Mouse (Mus musculus) erythroblast, adult 5-6 weeks (primary cell): ENCODE measurements around the gene Crmp1. TPM values are rescaled to one million over a fixed set of nuclear protein-coding genes. Genes with fewer than 3 reads are reported as not detected.

ENCODE experiments used
- ATAC-seq: replicated peaks from 2 replicates; pipeline ENCODE4 v1.8.0; 2016; ENCODE audit warnings: moderate number of reproducible peaks, mild to moderate bottlenecking, moderate TSS enrichment, inconsistent platforms; ENCODE audit not compliant: poor library complexity, low FRiP score, severe bottlenecking
- total RNA-seq, 2 experiments: library from RNA; stranded (forward) in 1 of 2; stranded (reverse) in 1 of 2; fragments of 150-400 nt in 1 of 2; fragments of 200-764, 138-1000 nt in 1 of 2; gene quantifications; 2 replicates each; pipeline versions ENCODE4 v1.2.3 to v1.2.4; 2015 to 2017; ENCODE audit warnings: low replicate concordance in 2 of 2

Crmp1 gene
- total RNA-seq, 2 experiments from 2014 or later: not detected

DNA sequence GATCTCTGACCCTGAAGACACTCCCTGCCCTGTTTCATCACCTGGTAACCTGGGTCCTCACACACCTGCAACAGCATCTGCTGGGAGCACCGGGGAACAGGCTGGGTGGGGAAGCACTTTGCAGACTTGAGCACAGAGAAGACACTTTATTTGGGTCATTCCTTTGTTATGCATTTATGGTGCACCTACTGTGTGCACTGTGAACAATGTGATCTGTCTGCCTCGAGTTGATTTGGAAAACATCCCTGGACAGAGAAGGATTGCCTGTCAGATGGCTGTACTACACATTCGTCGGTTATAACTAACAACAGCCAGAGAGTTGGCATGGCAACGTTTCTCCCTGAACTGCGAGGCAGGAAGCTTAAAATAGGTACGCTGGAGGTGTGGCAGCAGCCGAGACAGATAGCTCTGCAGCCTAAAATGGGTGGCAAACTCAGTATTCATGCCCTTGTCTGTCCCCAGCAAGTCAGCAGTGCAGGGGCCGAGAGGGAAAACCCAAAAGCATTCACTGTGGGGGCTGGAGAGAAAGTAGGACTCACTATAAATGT lies 8.7 kb upstream of the Crmp1 start:
- ATAC-seq: no peak

DNA sequence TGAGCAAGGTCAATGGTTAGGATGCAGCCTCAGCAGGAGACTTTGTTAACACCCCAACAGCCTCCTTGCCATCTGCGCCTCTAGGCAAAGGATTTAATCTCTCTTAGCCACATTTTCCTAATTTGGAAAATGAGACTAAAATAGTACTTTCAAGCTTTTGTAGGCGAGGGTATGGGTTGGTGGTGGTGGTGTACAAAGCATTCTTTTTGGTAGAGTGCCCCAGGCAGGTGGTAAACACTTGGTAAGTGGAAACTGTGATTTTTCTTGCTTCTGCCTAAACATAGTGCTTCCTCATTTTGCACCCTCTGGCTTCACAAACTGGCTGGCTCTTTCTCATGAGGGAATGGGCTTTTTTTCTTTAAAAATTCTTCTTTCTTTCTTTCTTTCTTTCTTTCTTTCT lies 3.1 kb upstream of the Crmp1 start:
- ATAC-seq: no peak

DNA sequence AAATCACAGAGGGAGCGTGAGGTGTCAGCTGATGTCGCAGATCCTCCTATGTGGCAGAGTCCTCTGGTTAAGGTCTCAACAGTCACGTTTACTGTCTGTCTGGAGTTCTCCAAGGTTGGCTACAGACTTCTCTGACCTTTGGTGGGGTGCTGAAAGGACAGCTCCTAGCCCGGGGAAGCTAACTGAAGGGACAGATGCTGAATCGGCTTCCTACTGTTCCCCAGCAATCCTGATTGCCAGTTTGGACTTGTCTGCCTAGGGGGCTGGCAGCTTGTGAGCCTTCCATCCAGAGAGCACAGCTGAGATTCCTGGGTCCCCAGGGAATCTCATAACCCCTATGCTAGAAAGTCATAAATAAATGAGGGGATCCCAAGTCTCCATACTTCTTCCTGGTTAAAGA lies 1.2 kb upstream of the Crmp1 start:
- no peak for ATAC-seq

DNA sequence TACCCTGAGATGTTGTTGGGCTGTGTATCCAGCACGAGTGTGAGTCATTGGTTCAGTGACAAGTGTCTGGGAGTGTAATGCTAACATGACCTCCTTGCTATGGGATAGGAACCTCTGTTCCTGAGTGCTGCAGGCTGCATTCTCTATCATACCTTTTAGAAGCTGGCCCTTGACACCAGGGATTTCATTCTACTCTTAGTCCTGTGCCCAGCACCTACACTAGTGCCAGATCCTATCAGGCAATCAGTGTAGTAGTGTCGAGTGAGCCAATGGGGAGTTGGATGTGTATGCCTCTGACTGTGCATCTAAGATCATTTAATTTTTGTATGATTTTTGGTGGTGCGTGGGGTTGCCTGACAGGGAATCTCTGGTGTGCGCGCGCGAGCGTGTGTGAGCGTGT lies 516 bp upstream of the Crmp1 start:
- ATAC-seq: no peak

DNA sequence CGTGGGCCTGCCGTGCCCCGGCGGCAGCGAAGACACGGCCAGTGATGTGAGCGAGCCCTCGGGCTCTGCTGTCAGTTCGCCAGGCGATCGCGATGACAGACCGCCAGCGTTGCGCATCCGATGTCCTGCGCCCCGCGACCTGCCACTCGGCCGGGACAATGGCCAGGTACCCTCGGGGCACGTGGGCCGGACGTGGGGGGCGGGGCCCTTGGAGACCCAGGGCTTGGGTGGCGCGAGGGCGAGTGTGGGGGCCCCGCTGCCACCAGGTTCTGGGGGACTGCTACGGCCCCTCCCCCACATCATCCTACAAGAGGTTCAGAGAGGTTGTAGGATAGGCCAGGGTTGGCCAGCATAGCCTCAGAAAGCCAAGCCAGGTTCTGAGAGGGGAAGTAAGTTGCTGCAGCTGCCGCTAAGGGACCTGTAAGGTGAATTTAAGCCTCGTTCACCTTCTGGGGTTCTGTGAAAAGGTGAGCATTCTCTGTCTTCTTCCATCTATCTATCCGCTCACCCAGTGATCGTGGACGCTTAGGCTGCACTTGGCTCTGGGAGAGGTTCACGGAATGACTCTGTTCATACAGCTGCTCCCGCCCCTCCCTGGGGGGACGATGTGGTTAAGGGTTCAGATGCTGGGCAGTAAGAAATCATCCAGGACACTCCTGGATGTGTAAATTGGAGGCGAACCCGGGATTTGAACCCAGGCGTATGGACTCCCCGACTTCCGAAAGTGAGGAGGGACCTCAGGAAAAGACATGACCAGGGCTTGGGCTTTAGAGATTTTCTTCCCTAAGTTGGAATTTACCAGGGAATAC lies 824 bp downstream of the Crmp1 start:
- ATAC-seq: no peak

DNA sequence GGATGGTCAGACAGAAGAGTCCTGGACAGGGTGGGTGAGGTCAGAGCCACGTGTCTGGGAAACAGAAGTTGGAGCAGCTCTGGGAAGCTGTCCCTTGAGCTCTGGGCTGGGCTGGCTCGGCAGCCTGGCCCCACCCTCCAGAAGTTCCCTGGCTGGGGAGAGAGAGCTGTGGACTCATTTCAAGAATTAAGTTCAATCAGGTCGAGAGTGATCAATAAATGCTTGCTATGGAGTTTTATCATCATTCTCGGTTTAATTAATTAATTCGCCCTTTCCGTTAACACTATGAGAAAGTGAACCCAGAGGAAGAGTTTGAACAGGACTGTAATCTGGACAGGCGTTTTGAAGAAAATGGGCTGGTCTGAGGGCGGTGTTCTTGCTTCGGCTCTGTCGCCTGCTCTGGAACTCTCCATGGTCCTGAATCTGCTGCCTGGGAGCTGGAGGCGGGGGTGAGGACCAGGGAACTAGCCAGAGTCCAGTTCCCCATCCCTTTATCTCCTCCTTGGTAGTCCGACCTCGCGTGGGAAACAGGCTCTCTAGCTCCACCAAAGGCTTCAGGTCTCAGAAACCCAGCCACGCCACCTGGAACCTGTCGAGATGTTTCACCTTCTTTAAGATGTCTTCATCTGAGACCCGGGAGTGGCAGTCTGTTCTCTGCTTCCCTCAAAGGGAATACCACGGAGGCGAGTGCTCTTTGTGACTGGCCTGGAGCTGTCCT lies 1.6 kb downstream of the Crmp1 start:
- no peak for ATAC-seq

DNA sequence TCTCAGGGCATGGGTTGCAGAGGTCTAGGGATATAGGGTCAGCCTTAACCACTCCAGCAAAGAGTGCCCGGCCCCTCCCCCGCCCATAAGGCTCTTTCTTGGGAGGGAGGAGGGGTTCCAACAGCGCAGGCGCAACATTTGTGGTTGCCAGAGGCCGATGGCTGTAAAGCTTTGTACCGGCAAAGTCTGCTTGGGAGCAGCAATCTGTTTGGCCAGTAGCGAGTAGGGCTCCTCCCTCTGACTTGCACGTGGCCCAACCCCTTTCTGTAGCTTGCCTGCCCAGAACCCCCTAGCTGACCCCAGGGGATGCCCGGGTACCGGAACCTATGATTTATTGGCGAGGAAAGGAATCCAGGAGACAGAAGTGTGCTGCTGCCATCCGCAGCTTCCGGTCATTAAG lies 2.4 kb downstream of the Crmp1 start:
- ATAC-seq: no peak

DNA sequence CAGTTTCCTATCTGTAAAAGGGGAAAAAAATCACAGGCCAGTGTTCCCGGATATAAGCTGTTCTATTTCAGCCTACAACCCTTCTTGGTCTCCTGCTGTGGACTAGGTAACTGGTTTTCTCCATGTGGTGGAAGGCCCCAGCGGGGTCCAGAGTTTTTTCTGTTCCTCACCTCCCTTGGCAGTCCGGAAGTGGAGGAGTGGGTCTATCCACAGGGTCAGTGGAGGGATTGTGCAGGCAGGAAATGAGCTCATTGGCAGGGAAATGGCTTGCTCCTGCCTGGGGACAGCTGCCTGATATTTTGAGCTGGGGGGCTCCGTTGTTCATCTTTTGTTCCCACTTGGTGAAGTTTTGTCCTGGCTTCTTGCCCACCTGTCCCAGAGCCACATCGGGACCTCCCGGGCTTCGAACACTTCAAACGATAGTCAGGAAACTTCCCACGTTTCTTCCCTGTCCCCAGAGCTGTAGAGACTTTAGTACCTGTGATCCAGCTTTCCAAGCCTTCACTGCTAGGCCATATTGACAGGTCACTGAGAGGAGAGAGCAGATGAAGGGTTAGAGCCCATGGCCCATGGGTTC lies 3.0 kb downstream of the Crmp1 start:
- ATAC-seq: no peak

DNA sequence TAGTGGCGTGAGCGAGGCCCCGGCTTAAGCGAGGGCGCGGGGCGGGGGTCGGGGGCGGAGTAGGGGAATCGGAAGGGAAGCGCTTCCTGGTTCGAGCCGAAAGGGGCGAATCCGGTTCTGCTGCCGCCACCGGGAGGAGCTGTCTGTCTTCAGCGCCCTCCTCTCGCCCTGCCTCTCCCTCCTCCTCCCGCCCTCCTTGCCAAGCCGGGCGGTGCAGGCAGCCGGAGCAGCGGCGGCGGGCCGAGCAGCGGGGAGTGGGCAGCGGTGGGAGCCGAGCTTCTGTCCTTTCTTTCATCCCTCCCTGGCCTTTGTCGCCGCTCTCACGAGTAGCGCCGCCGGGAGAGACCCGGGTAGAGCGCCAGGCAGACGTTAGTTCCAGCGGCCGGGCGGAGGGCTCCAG lies 3.9 kb downstream of the Crmp1 start:
- no peak for ATAC-seq

DNA sequence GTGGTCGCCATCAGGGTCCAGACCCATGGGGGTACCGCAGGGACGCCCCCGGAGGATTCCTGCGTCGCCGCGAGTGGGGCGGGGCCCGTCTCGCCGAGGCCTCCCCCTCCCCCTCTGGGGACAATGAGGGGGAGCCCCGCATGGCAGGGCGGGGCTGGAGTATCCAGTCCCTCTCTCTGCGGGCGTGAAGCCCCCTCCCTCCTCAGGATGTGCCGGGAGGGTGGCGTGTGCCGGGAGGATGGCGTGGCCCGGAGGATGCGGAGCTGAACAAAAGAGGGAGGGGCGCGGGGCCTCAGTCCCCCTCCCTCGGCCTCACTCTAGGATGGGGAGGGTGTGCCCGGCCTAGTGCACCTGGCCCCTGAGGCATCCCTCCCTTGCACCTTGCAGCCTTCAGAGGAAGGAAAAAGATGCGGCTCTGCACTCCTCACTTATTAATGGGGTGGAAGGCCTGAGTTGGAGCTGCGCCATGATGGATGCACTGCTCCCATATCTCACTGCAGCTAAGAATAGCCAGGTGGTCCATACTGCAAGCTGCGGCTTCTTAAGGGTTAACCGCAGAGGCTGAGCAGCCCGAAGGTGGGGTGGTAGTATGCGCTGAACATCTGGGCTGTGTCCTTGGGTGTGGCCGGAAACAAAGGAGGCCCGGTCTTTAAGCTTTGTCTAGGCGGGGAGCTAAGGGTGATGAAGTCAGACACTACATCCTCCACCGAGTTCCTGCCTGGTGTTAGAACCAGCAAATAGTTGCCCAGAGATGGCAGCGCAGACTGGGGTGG lies 4.6 kb downstream of the Crmp1 start:
- ATAC-seq: no peak

DNA sequence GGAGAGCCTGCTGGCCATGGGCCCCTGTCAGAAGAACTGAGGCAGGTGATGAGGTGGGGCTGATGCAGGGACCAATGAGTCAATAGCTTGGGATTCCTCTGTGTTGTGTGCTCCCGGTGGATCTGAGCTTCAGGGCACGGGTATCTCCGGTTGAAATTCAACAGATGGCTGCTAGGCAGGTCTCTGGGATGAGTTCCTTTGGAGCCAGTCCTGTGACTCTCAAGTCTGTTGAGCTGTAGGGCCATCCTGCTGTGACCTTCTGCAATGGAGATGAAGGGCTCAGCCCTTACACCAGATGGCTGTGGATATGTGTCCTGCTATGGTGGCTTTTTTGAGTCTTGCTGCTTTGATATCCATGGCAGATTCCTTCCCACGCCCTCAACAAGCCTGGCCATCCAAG lies 5.7 kb downstream of the Crmp1 start:
- no peak for ATAC-seq

DNA sequence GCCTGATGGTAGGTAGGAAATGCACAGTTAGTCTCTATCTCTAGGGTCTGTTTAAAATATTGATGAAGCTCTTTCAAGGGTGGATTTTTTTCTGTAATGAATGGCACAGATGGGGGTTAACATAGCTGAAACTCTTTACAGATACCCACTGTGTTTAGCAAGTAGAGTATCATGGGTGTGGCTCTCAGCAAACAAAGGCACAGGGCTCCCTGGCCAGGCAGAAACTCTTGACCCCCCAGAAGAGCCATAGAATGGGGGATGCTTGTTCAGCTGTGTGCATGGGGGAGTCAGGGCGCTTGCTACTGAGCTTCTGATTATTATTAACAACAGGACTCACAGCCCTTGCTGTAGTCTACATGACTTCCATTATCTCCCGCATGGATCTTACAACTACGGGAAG lies 7.1 kb downstream of the Crmp1 start:
- no peak for ATAC-seq

DNA sequence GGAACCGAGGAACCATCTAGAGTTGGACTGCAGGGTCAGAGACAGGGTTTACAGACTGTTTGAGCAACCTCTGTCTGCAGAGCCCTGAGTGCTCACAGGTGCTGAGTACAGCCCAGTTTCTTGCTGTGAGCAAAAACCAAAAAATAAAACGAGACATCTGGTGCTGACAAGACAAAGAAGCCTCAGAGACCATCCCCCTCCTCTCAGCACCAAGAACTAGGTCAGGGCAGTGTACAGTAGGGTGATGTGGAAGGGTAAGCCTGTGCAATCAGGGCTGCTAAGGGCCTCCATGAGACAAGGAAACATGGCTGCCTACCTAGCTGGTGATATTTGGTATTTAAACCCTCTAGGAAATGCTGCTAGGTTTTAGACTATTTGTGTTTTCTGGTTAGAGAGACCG lies 9.9 kb downstream of the Crmp1 start:
- no peak for ATAC-seq

DNA sequence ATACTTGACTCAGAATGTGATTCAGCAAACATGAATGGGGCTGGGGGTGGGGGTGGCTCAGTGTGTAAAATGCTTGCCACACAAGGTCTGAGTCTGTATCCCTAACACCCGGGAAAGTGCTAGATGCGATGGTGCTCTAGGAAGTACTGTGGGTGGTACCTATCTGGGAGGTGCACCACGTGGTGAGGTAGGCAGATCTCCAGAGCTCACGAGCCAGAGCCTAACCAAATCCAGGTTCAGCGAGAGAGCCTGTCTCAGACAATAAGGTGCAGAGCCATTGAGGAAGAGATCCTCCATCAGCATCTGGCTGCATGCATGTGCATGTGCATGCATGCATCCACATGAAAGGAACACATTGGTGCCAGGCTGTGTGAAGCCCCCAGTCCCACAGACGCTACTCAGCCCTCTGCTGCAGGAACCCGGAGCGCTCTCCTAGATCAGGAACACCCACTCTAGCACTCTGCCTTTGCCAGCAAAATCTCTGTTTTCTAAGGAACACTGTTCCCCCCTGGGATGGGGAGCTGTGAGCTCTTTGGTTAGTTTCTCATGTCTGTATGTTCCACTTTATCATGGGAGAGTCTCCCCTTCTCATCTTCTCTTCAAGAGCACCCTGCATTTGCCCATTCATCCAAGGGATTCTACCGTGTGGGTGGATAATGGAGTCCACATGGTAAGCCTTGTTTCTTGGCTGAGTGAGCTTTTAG lies 10.5 kb downstream of the Crmp1 start:
- ATAC-seq: no peak

DNA sequence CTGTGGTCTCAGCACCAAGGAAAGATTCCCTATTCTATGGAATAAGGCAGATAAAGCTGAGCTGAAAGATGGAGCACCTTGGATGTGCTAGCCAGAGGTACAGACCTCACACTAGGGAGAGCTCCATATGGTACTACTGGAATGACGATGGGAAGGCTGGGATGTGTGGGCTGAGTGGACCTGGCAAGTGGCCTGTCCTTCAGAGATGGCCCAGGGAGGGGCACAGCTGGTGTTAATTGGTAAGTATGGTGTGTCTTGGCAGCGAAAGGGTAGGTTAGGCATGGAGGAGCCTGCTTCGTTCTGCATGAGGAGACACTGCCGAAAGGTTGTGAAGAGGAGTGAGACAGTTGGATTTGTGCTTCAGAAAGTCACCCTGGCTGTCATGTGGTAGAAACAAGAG lies 12.8 kb downstream of the Crmp1 start:
- ATAC-seq: no peak

DNA sequence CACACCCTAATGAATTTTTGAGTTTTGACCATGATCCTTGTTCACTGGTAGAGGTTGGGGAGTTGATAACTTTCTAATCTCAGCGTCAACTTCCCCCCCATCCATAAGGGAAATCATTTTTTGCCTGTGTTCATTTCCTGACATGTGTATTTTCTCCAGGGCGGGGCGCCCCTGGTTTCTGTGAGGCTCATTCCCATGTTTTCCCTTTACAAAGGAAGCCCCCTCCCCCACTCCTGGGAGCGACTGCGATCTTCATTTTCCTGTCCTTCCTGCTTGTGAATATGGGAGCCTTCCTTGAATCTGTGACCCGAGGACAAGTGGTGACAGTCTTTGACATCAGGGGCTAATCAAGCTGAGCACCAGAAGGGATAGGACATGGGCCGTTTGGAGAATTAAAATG lies 15.1 kb downstream of the Crmp1 start:
- no peak for ATAC-seq

DNA sequence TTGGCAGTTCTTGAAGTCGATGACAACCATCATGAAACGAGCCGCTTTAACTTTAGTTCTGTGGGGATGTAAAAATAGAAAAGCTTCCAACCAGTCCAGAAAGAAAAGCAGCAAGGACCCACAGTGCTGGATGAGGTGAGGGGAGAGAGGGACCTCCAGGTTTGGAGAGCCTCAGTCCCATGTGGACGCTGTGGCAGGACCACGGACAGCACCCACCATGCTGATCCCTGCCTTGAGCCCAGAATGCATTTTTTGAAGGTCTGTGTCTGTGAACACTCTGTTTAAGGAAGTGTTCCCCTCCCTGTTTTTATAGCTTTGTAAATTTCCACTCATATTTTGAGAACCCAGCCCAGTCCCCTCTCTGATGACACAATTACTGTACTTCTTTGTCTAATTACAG lies 15.5 kb downstream of the Crmp1 start:
- no peak for ATAC-seq

DNA sequence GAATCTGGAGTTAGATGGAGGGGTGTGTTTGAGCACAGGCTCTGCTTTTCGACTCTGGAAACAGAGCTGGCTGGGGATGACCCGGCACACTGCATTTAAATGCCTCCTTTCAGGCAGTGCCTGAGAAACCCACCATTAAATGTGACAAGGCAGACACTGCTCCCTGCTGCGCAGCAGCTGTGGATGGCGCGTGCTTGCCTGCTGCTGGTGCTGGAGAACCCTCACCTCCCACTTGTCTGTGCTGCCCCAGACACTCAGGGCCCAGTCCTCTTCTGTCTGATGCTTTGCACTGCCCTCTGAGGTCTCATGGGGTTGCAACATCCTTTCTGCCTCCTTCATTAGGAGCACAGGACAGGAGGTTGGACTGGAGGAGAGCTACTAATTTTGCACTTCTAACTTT lies 20.0 kb downstream of the Crmp1 start:
- no peak for ATAC-seq

DNA sequence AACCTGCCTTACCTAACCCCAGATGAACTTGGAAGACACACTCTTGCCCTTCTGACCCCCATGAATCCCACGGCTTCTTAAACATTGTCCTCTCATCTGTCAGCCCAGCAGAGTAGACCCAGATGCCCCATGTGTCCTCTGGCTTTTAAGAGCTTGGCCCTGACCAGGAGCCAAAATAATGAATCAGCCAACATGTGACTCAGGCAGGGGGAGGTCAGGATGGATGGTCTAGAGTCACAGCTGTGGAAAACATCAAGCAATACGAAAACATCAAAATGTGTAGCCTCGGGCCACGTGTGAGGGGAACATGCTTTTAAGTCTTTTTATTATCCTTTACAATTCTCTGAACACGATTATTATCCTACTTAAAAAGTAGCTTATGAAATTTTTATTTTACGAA lies 22.1 kb downstream of the Crmp1 start:
- no peak for ATAC-seq

DNA sequence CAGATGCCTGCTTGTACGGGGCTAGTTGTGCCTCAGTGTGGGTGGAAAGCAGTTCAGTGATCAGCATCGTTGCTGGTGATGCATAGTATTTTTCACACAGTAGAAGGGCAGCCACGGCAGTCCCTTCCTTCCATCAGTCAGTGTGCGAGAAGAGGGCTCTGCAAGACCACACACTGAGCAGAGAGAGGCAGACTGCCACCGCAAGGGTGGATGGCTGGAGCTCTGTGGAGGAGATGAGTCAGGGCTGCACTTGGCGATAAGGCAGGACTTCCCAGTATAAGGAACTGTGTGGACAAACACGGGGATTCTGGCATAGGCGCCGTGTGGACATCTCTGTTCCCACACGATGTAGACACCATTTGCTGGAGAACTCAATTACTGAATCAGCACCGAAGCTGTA lies 39.3 kb downstream of the Crmp1 start:
- no peak for ATAC-seq
